Comparison of ENCODE assay signal across 10 mouse cellular contexts in the genomic region with DNA sequence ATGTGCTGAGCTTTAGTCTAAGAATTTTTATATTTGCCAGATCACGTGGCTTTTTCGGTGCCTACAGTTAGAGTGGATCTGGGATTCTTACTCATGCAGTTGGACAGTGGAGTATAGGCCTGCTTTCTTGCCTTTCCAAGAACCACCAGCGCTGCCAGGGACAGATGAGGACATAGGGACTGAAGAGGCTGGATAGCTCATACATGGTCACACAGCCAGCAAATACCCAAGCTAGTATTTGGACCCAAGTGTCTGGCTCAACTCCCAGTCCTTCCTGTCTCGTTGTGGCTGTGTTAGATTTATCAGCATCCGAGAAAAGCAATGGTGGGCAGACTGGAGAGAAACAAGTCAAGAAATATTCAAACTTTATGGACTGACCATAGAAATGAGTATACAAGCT.
DNase-seq lines count a peak whose midpoint lies in the region; ATAC-seq lines count a peak whose summit lies in the region.
"Had no signal": no experiment of that assay in that cellular context is flagged by ENCODE, and none has a peak within 500 bp of the region (broad histone marks: within the 10 kb centered on the region; RNA-seq: fewer than 3 reads in every experiment).

No protein-coding gene starts in this region.

- no peak overlapping the region for H3K4me2 ChIP-seq in lung, embryonic 16.5 days (ENCODE audit: low read depth, low read length)
- H3K4me2 ChIP-seq: embryonic facial prominence, embryonic 12.5 days had no signal

- H3K9me3 ChIP-seq in lung, embryonic 16.5 days (ENCODE audit: control insufficient read depth, low read length) = no peaks in the 10 kb centered on the region
- H3K9me3 ChIP-seq: embryonic facial prominence, embryonic 12.5 days had no signal

- H3K27me3 ChIP-seq in lung, embryonic 16.5 days (ENCODE audit: control insufficient read depth, insufficient read depth, low read depth, low read length) = no peaks in the 10 kb centered on the region
- H3K27me3 ChIP-seq: embryonic facial prominence, embryonic 12.5 days had no signal

- no peaks in the 10 kb centered on the region for H3K36me3 ChIP-seq in lung, embryonic 16.5 days (ENCODE audit: control insufficient read depth, insufficient read depth, low read length)
- H3K36me3 ChIP-seq: embryonic facial prominence, embryonic 12.5 days had no signal

- no peak overlapping the region for H3K9ac ChIP-seq in lung, embryonic 16.5 days (ENCODE audit: low read length)
- H3K9ac ChIP-seq: embryonic facial prominence, embryonic 12.5 days had no signal

- peak; percentile 75 for ATAC-seq in lung, embryonic 16.5 days (ENCODE audit: low read depth)
- ATAC-seq: intestine, embryonic 16.5 days had no signal

- DNase-seq in adrenal gland, postnatal 10 days = peak; percentile 6
- DNase-seq in adrenal gland, adult 18-20 months (ENCODE audit: low spot score in 2 of 2) = no peak
- peak; percentile 1 for DNase-seq in 3134 (ENCODE audit: extremely low read depth, insufficient read length, low spot score)
- DNase-seq in gonadal fat pad, adult 2 months (ENCODE audit: low read depth) = peak; percentile 27
- no peak for DNase-seq in kidney, adult 8-10 months
- DNase-seq in testis, postnatal 14 days (ENCODE audit: low spot score) = no peak
- no peak for DNase-seq in yolk sac, embryonic 10.5 days (ENCODE audit: low spot score)

- peaks cover 9% of the 10 kb centered on the region; the same call in 1 of the 2 replicates for H3K4me1 ChIP-seq in lung, embryonic 16.5 days (replicated peaks; ENCODE audit: control insufficient read depth, insufficient read depth, low read length)
- H3K4me1 ChIP-seq: embryonic facial prominence, embryonic 12.5 days had no signal

- H3K4me3 ChIP-seq in lung, embryonic 16.5 days (ENCODE audit: low read length) = no peak overlapping the region
- H3K4me3 ChIP-seq: embryonic facial prominence, embryonic 12.5 days had no signal

- H3K27ac ChIP-seq in lung, embryonic 16.5 days (ENCODE audit: low read length) = peak overlapping the region; percentile 25
- H3K27ac ChIP-seq: embryonic facial prominence, embryonic 12.5 days had no signal

- WGBS in lung, embryonic 16.5 days = 43% methylated on average over 5 of the region's 5 CpGs

Comparison
In these comparisons a context has a peak if more than half of its experiments do, and no peak if none do; other contexts are left out.
1. DNase-seq: peak in adrenal gland, postnatal 10 days (single experiment), 3134 (single experiment) and gonadal fat pad, adult 2 months (single experiment); none in adrenal gland, adult 18-20 months (0 of 2), kidney, adult 8-10 months (0 of 2), testis, postnatal 14 days (single experiment) and yolk sac, embryonic 10.5 days (single experiment).